Mouse (Mus musculus) testis, postnatal 10 days (tissue): ENCODE measurements around the gene Cdkl5.

Experiments
- DNase-seq: peaks from one replicate; pipeline ENCODE4 v3.0.0; 2021; ENCODE audit warnings: low spot score

The Cdkl5 gene

GRCm38 (mm10) chrX:160735650-160736049, 258.9 kb downstream of the Cdkl5 start, which contains the start of gene Ppef1:
TSS of gene Ppef1 (minus strand) at chrX:160735765.
- no peak for DNase-seq
